Mouse (Mus musculus) limb, embryonic 11.5 days (tissue): ENCODE data around the gene Cstb. TPM values are rescaled to one million over a fixed set of nuclear protein-coding genes. Genes with fewer than 3 reads are reported as not detected.
A peak's percentile ranks its signal among the peaks of the same experiment; 100 is the strongest.

Experiments used
- ATAC-seq: fragments of 200-750 bp; cut with Nextera tagmentation; 2 replicates; pipeline ENCODE4 v1.8.0; 2017; ENCODE audit warnings: low read depth; ENCODE audit not compliant: insufficient number of reproducible peaks, low FRiP score, low TSS enrichment
- DNase-seq: peaks from one replicate; pipeline ENCODE4 v3.0.0-alpha.2; 2015; ENCODE audit warnings: low spot score
- H3K27ac ChIP-seq: fragments of 300-500 bp; sonication (generic); replicated peaks from 2 replicates; pipeline ENCODE4 v1.5.1; 2014; ENCODE audit warnings: low read depth, mild to moderate bottlenecking, low read length
- H3K27me3 ChIP-seq: fragments of 300-500 bp; sonication (generic); 2 replicates; pipeline ENCODE4 v1.6.1; 2014; ENCODE audit warnings: mild to moderate bottlenecking, low read length, mixed read lengths; ENCODE audit not compliant: control insufficient read depth, insufficient read depth
- H3K36me3 ChIP-seq: fragments of 300-500 bp; sonication (generic); 2 replicates; pipeline ENCODE4 v1.6.1; 2014; ENCODE audit warnings: mild to moderate bottlenecking, low read length, moderate library complexity, mixed read lengths; ENCODE audit not compliant: control insufficient read depth, insufficient read depth
- H3K4me1 ChIP-seq: fragments of 300-500 bp; sonication (generic); 2 replicates; pipeline ENCODE4 v1.6.1; 2014; ENCODE audit warnings: low read length, mixed read lengths; ENCODE audit not compliant: control insufficient read depth, insufficient read depth
- H3K4me2 ChIP-seq: fragments of 300-500 bp; sonication (generic); 2 replicates; pipeline ENCODE4 v1.6.1; 2014; ENCODE audit warnings: low read depth, mild to moderate bottlenecking, moderate library complexity; ENCODE audit not compliant: severe bottlenecking
- H3K4me3 ChIP-seq: fragments of 300-500 bp; sonication (generic); 2 replicates; pipeline ENCODE4 v1.5.1; 2014; ENCODE audit warnings: low read depth, low read length
- H3K9ac ChIP-seq: fragments of 300-500 bp; sonication (generic); 2 replicates; pipeline ENCODE4 v1.6.1; 2014; ENCODE audit warnings: mild to moderate bottlenecking, low read length
- H3K9me3 ChIP-seq: fragments of 300-500 bp; sonication (generic); 2 replicates; pipeline ENCODE4 v1.6.1; 2016; ENCODE audit warnings: low read length; ENCODE audit not compliant: control insufficient read depth
- WGBS: fragments of 180-500 bp; shearing (Covaris S2); extraction: QIAGEN DNeasy Blood & Tissue Kit; methylation state at CpG from one replicate; pipeline ENCODE4 v1.1.7; 2014; 5-methylcytosine and 5-hydroxymethylcytosine counted together
- polyA plus RNA-seq: library from polyadenylated mRNA; unstranded; fragments of >200 nt; fragmentation: Nextera tagmentation; extraction: Ambion mirVana; gene quantifications from 2 replicates; pipeline ENCODE4 v1.2.1, GENCODE M21; 2014

Cstb gene
- polyA plus RNA-seq, 1 experiment from 2014 or later = 169 TPM

DNA sequence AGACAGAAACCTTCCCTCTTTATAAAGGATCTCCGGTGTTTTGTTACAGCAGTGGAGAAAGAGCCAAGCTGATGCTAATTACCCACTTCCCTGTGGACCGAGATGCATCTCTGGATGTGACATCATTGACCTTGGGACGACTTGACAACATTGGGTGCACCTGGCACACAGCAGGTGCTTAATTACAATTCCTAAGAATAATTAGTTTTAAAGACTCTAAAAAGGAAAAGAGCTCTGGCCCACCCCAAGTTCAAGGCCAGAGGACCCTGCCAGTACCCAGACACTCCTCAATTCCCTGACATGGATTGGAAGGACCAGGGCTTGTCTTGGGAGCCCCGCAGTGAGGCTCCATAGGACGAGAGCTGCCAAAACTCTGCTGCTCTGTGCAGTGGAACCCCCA lies 16.1 kb downstream of the Cstb start:
- Histone ChIP-seq H3K4me3 (no peak overlapping the region), H3K4me2 (no peak overlapping the region), H3K27ac (no peak overlapping the region), H3K9me3 (no peaks in the 10 kb centered on the region), H3K36me3 (no peaks in the 10 kb centered on the region), H3K4me1 (no peaks in the 10 kb centered on the region), H3K9ac (no peak overlapping the region), H3K27me3 (no peaks in the 10 kb centered on the region)
- no peak for DNase-seq
- WGBS = 74% methylated on average over 5 of the region's 5 CpGs
- ATAC-seq = no peak

DNA sequence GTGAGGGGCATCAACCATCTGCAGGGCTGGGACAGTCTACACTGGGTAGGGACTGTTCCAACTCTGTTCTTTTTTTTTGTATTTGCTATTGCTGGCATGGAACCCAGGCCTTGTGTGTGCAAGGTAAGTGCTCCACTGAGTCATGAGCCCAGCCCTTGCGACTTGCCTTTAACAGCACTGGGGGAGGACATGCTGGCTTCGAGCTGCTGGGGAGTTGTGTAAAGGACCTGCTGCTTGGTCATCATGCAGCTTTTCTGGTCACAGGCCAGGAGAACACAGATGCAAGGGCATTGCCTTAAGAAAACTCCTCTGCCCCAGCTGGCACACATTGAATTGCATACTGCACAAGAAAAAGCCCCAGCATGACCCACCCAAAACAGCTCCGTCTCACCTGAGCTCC lies 16.8 kb downstream of the Cstb start:
- 92% methylated on average over 3 of the region's 3 CpGs for WGBS
- no peaks in the 10 kb centered on the region for H3K9me3 ChIP-seq
- DNase-seq (no peak), ATAC-seq (no peak)
- peaks cover 2% of the 10 kb centered on the region; the same call in 1 of the 2 replicates for H3K36me3 ChIP-seq
- no peaks in the 10 kb centered on the region for H3K27me3 ChIP-seq
- H3K9ac ChIP-seq = no peak overlapping the region
- H3K4me3 ChIP-seq = no peak overlapping the region
- no peak overlapping the region for H3K27ac ChIP-seq
- H3K4me1 ChIP-seq = no peaks in the 10 kb centered on the region
- no peak overlapping the region for H3K4me2 ChIP-seq

DNA sequence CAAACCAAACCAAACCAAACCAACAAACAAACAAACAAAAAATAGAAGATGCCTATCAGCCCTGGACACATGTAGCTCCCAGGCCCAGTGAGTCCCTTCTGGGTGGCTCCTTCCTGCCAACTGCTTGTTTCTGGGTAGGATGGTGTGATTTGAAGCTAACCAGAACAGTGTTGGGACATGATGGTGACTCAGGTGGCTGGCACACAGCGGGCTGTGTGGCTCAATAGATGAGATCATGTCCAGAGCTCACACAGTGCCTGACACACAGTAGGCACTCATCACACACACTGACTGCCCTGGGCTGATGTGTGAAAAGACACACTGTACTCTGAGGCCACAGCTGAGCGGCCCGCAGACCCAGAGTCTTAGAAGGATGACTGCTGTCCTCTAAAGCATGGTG lies 20.7 kb downstream of the Cstb start:
- peaks cover 6% of the 10 kb centered on the region; the same call in 1 of the 2 replicates for H3K36me3 ChIP-seq

DNA sequence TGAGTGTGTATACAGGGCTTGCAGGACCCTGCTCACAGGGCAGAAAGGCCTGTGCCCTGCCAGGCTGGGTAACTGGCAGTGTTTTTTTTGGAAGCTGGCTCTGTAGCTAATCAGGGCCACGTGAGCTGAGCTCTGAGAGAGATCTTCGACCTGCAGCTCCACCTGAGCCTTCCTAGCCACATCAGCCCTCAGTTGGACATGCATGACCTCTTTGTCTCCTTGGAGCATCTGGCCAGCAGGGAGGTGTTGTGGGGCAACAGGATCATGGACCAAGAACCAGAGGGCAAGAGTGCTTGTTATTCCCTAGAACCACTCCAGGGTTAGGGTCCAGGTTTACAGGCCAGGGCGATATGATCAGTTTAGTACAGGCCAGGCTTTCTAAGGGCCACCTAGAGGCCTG lies 21.9 kb downstream of the Cstb start:
- Histone ChIP-seq H3K27me3 (no peaks in the 10 kb centered on the region), H3K4me1 (no peaks in the 10 kb centered on the region), H3K9me3 (no peaks in the 10 kb centered on the region), H3K4me2 (no peak overlapping the region), H3K4me3 (no peak overlapping the region), H3K27ac (no peak overlapping the region), H3K9ac (no peak overlapping the region), H3K36me3 (peaks cover 6% of the 10 kb centered on the region; the same call in 1 of the 2 replicates)
- DNase-seq = no peak
- ATAC-seq = no peak
- 85% methylated on average over 3 of the region's 3 CpGs for WGBS

More for the DNA sequence above, 20.7 kb downstream of the Cstb start:
- no peaks in the 10 kb centered on the region for H3K9me3 ChIP-seq
- no peak overlapping the region for H3K4me2 ChIP-seq
- no peak overlapping the region for H3K4me3 ChIP-seq
- no peak overlapping the region for H3K9ac ChIP-seq
- 100% methylated on average over 3 of the region's 3 CpGs for WGBS
- no peaks in the 10 kb centered on the region for H3K27me3 ChIP-seq
- no peak overlapping the region for H3K27ac ChIP-seq
- H3K4me1 ChIP-seq = no peaks in the 10 kb centered on the region
- no peak for DNase-seq
- no peak for ATAC-seq

DNA sequence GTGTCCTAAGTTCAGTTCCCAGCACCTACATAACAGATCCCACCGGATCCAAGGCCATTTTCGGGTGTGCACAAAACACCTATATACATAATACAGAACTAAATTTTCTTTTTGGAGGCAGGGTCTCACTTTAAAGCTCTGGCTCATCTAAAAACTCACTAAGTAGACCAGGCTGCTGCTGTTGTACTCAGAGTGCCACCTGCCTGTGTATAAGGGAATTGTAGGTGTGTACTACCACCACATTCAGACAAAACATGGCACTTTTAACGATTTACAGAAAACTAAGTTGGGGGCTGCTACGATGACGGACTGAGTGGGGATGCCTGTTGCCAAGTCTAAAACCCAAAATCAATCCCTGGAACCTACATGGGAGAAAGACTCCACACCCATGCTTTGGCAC lies 25.3 kb downstream of the Cstb start:
- no peak overlapping the region for H3K4me3 ChIP-seq
- H3K4me1 ChIP-seq = no peaks in the 10 kb centered on the region
- no peak for DNase-seq
- no peak for ATAC-seq
- H3K36me3 ChIP-seq = peaks cover 6% of the 10 kb centered on the region; the same call in 1 of the 2 replicates
- no peak overlapping the region for H3K4me2 ChIP-seq
- no peaks in the 10 kb centered on the region for H3K9me3 ChIP-seq
- WGBS = 87% methylated on average over 5 of the region's 5 CpGs
- H3K9ac ChIP-seq = no peak overlapping the region
- no peaks in the 10 kb centered on the region for H3K27me3 ChIP-seq
- H3K27ac ChIP-seq = no peak overlapping the region

DNA sequence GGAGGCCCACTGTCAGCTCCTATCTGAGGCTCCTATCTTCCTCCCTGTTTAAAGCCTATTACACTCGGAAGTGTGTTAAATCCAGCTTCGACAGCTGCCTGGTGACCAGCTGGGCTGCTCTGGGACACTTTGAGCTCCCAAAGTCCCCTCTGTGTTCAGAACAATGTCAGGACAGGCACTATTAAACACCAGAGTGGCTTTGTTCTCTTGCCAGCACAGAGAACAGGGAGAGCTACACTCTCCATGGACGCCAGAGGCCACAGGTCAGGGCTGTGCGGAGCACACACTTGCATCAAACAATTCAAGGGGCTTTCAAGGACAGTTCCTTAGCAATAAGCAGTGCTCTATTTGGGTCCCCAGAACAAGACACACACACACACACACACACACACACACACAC lies 27.2 kb downstream of the Cstb start:
- ATAC-seq (no peak), DNase-seq (no peak)
- Histone ChIP-seq H3K9me3 (no peaks in the 10 kb centered on the region), H3K27ac (no peak overlapping the region), H3K4me1 (peaks cover 3% of the 10 kb centered on the region), H3K4me3 (no peak overlapping the region), H3K4me2 (no peak overlapping the region), H3K9ac (no peak overlapping the region), H3K27me3 (no peaks in the 10 kb centered on the region), H3K36me3 (peaks cover 2% of the 10 kb centered on the region; the same call in 1 of the 2 replicates)
- WGBS = 73% methylated on average over 4 of the region's 4 CpGs

DNA sequence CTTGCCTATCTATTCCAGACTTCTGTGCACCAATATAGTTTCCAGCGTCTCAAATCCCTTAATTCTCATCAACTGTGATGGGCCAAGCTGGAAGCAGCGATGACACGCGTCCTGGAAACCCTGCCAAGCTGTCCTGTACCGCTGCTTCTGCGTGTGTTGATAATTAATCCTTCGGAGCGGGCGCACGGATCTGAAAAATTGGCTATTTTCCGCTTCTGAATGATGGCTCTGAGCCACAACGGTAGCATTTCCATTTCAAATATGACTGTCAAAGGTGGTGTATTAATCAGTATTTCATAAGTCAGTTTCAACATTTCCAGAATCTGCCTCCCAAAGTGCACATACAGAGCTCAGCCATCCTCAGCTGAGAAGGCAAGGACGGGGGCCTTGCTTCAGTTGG lies 31.2 kb downstream of the Cstb start:
- Histone ChIP-seq H3K9ac (no peak overlapping the region), H3K36me3 (no peaks in the 10 kb centered on the region), H3K4me1 (peaks cover 9% of the 10 kb centered on the region), H3K27ac (no peak overlapping the region), H3K9me3 (no peaks in the 10 kb centered on the region), H3K4me3 (no peak overlapping the region), H3K27me3 (no peaks in the 10 kb centered on the region), H3K4me2 (no peak overlapping the region)
- 92% methylated on average over 13 of the region's 13 CpGs for WGBS
- ATAC-seq (no peak), DNase-seq (no peak)

DNA sequence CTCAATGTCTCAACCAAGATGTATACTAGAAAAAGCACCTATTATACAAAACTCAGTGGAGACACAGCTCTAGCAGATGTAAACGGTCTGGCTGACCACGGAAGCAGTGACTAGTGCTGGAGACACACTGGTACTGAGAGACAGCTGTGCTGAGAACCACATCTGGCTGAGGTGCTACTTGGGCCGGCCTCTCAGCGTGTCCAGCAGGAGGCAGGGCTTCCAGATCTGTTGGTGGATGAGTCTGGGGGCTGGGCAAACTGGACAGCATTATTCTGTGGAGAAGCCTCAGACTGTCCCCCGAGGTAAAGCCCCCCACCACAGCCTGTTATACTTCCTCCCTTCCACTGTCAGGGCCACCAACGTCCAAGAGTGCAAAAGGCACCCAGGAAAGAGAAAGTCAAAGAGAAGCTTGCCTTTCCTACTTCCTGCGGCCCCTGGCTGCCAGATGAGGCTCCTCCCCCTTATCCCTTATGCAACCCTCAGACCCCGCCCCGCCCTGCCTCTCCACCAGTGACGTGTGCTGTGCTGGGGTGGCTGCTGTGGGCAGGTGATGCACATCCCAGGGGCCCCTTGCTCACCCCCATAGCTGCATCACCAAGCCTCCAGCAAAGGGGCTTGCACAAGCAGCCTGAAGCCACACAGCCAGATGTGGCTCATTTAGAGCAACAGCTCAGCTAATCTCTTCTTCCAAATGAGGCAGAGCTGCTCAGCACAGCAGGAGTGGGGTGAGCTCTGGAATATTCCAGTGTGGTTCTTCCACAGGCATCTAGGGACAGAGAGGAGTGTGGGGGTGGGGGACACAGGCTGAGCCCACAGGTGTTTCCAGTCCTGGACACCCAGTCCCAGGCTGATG lies 32.3 kb downstream of the Cstb start:
- H3K9me3 ChIP-seq = no peaks in the 10 kb centered on the region
- peak overlapping the region; percentile 18; the same call in 1 of the 2 replicates for H3K9ac ChIP-seq
- H3K4me2 ChIP-seq = no peak overlapping the region
- H3K27ac ChIP-seq = no peak overlapping the region
- H3K36me3 ChIP-seq = no peaks in the 10 kb centered on the region
- no peak overlapping the region for H3K4me3 ChIP-seq
- no peak for ATAC-seq
- H3K27me3 ChIP-seq = no peaks in the 10 kb centered on the region
- H3K4me1 ChIP-seq = peaks cover 9% of the 10 kb centered on the region
- no peak for DNase-seq
- WGBS = 27% methylated on average over 10 of the region's 10 CpGs
